Mouse (Mus musculus): ENCODE data around the gene Spint4.
A peak's percentile ranks its signal among the peaks of the same experiment; 100 is the strongest.

- TF ChIP-seq CTCF (IDR thresholded peaks at IDR 0.05; ENCODE audit: borderline replicate concordance, insufficient read depth, low read length) = peak; percentile 75
- no peak for TF ChIP-seq POLR2A (IDR thresholded peaks at IDR 0.05; ENCODE audit: low read depth, low read length)
These were observed 19.3 kb upstream of the Spint4 start for GRCm38 (mm10) chr2:164678848-164679625.

Measured in embryonic fibroblast, embryonic 13.5 days (primary cell).